Mouse (Mus musculus): Measurements from ENCODE around the gene Myo19.

The Myo19 gene

DNA sequence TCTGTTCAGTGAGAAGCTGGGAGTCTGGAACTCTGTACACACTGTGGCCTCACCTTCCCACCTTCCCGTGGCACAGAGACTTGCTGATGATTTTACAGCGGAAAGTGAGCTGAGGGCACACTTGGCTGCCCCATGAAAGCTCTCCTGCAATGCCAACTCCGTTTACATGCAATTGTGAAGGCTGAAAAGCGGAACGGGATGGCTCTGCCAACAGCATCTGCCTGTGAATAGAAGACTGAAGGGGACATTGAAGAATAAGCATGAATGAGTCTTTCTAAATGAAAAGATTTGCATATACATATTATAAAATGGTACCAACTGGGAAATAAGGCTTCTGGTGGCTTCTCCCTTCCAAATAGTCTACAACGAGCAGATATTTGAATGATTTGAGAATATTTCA, 67.3 kb downstream of the Myo19 start:
- DNase-seq: no peak

DNA sequence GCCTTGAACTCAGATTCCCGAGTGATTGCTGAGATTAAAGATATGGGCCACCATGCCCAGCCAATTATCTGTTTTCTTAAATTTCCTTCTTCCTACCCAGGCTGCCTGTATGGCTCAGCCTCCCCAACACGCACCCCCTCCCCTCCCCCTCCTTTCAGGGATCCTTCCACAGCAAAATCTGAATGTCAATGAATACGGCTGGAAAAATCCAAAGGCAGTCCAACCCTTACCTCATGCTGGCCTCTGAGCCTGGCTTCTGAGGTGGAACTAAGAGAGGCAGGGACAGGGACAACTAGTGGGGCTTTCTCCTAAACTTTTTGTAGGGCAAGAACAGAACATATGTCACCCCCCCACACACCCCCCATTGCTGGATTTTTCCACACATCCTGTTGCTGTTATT, 68.2 kb downstream of the Myo19 start:
- no peak for DNase-seq

DNA sequence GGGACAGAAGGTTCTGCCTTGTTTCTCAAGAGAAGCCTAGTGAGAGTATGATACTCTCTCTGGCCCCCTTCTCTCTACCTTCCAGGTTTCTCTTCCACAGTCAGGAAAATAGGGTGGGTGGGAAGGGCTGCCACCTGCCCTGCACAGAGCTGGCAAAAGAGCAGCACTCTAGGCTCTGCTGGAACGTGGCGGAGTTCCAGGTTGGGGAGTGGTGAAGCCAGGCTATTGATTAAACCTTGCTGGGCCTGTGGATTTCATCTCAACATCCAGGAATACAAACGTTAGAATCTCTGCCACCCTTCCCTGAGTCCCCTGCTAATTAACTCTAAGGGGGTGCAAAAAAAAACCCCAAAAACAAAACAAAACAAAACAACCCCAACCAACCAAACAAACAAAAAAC, 68.6 kb downstream of the Myo19 start:
- peak; percentile 84 to 87 for DNase-seq

DNA sequence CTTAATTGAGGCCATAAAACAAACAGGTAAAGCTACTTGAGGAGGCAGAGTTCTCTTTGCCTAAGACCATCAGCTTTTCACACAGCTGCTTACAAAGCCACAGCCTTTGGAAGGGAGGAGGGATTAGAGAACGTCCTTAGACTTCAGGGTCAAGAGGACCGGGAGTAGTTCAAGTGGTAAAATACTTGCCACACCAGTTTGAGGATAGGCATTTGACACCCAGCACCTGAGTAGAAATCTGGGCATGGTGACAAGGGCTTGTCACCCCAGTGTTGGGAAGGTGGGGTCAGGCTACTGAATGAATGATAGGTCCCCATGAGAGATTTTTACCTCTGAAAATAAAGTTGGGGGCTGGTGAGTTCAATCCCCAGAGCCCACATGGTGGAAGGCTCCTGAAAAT, 72.7 kb downstream of the Myo19 start:
- no peak for DNase-seq

DNA sequence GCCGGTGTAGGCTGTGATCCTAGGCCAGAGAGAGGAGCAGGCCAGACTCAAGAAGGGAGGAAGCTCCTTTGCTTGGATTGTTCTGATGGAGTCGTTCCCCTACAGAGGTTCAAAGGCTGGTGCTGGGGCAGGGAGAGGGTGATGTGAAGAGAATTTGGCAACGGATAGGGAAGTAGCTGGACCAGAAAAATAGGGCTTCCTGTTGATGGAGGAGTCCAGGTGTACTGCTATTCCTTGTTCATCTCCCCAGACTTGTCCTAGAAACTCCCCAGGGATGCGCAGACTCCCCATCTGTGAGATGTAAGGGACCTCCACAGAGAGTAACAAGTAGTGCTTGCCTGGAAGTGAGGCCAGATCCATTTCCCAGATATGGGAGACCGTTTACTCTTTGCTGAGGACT, 76.5 kb downstream of the Myo19 start:
- no peak for DNase-seq

DNA sequence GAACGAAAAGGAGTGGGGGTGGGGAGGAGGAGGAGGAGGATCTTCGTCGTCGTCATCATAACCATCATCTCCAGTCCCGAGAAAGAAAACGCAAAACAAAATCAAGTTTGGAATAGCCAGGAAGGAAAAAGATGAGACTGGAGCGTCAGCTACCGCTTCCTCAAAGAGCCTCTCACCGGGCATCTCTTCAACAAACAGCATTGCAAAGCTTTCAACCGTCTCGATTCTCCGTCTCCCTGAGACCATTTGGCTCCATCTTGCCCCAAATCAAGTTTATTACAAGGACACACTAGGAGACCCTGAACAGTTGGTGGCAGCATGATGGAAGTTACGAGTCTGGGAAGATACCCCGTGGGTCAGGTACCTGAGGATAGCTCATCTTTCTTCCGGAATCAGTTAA, 77.2 kb downstream of the Myo19 start:
- DNase-seq: no peak

DNA sequence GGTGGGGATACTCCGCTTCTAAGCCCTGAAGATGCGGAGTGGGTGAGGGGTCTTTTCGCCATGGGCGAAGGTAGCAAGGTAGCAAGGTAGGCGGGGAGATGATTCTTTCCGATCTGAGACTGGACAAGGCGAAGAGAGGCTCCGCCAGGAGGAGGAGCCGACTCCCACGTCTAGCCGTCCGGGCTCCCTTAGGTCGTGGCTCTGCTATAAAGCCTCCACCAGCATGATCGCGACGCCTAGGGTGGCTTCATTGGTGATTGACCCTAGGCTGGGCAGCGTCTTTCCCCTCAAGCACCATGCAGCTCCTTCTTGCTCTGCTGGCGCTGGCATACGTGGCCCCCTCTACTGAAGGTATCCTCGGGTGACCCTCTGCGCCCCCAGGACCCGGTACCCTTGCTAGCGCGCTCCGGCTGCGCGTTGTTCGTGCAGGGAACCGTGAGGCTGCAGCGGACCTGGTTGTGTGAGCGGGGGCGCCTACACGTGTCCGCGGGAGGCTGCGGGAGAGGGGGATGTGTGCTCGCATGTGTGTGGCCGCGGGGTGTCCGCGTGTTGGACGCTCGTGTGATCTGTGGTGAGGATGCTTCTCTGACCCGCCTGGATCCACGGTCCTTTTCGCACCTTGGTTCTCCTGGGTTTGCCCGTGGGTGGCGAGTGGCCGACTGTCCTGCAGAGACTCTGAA, 77.8 kb downstream of the Myo19 start, which contains the start of gene Car4:
Gene Car4, plus strand, starts transcription at position 196 of the 680 bp plus-strand sequence.
- DNase-seq: peak; percentile 43 to 68

DNA sequence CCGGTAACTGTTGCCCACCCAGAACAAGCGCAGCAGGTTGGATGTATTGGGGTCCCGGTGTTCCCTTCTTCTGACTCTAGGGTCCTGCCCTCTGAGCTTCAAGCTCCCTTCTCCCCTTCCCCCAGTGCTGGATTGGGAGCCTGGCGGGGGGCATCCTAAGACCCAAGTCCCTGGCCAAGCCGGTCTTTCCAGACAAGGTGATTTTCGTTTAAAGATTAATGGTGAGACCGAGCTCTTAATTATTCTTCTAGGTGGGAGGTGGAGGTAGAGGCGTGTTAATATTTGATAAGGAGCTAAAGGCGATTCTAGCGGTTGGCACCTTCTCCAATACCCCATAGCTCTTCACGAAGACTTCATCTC, 78.3 kb downstream of the Myo19 start:
- DNase-seq: peak; percentile 47 to 66

DNA sequence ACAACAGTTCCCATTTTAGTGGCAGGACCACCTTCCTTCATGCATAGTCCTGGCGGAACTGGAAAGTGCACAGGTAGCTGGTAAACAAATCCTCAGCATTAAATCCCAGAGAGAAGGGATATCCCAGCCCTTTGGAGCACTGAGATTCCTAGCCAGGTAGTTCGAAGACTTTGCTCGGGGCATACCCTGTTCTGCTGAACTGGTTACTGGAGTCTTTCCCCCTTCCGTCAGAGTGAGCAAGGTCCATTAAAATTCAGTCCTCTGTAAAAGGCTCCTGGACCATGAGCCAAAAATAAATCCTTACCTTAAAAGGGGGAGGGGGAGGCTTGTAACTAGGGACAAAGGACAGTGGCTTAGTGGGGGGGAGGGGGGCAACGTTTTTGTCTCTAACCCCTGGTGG, 79.2 kb downstream of the Myo19 start:
- peak; percentile 40 to 73 for DNase-seq

DNA sequence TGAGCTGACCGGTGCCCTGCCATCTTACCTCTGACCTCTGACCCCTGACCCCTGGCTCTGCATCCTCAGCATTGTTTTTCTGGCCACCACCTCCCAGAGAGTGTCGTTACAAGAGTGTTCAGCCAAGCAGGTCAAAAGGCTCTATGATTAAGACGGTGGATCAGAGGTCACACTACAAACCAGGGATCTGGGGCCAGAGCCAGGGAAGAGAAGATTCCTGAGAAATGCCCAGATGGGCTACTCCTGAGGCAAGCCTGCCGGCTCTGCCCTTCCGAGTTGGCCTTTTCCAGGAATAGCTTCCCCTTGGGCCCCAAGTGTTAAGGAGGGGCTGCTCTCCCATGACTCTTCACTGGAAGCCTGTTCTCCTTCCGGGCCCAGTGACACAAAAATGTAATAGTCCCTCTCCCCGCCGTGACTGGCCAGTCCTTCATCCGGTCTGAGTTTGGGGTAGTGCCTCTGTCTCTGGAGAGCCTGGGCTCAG, 79.8 kb downstream of the Myo19 start:
- peak; percentile 84 to 87 for DNase-seq

DNA sequence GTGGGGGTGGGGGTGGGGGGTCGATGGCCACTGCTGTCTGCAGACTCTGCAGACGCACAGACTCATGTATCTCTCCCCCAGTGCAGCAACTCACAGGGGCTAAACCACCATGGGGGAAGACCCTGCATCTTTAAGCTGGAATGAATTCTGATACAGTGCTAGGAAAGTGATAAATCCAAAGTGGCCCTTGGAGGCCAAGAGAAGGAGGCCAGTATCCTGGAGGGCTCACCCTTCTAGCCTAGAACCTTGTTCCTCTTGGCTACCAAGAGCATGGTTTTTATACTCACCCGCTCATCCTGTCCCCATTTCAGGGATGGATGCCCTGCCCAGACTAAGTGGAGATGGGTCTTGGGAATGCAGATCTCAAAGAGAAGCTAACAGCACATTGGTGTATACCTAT, 80.3 kb downstream of the Myo19 start:
- no peak for DNase-seq

DNA sequence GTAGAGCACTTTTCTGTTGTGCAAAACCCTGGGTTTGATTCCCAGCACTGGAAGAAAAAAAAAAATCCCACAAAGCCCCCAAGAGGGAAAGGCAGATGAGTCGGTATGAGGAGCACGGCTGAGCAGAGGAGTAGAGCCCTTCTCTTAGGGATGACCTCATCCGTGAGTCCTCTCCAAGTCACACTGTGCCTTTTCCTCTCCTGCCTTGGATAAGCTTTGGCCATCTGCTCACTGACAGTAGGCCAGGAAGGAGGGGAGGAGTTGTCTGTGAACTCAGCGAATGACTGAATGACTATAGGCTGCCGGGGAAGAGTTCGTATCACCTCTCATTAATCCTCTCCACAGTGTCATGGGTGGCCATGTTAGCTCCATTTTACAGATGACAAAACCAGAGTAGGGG, 80.8 kb downstream of the Myo19 start:
- no peak for DNase-seq

All from kidney, postnatal 25 days (tissue).